Mouse (Mus musculus) stomach, postnatal 0 days (tissue): Measurements from ENCODE around the gene Son.

ENCODE experiments used
- CTCF ChIP-seq: IDR thresholded peaks from 2 replicates; pipeline ENCODE4 v1.5.1; 2016; ENCODE audit warnings: antibody characterized with exemption, low read depth, mild to moderate bottlenecking, moderate library complexity
- EP300 ChIP-seq: optimal IDR thresholded peaks from 2 replicates; pipeline ENCODE3; 2016; ENCODE audit warnings: antibody characterized with exemption

DNA sequence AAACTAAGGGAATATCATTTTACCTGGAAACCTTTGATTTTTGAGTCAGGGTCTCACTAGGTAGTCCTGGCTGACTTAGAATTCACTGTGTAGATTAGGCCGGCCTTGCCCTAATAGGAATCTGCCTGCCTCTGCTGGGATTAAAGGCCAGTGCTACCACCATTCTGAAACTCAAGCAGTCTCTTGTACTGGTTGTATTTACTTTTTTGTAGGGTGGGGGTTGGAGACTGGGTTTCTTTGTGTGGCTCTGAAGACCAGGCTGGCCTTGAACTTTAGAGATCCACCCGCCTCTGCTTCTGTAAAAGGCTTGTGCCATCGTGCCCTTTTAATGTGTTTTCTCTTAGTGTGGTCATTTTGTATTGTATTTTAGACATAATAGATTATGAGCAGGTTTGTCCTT, 1.9 kb downstream of the Son start:
- TF ChIP-seq CTCF: no peak
- no peak for TF ChIP-seq EP300
